Comparison of ENCODE assay signal across 29 mouse cellular contexts in genomic region chr15:3805430-3805829, GRCm38 (mm10).
A peak's percentile ranks its signal among the peaks of the same experiment; 100 is the strongest.
DNase-seq lines count a peak whose midpoint lies in the region; ATAC-seq and TF ChIP-seq lines count a peak whose summit lies in the region.
"Had no signal": no experiment of that assay in that cellular context is flagged by ENCODE, and none has a peak within 500 bp of the region (broad histone marks: within the 10 kb centered on the region; RNA-seq: fewer than 3 reads in every experiment).

No protein-coding gene starts in this region.

- no peak overlapping the region for H3K4me2 ChIP-seq in kidney, postnatal 0 days (ENCODE audit: low read length)
- H3K4me2 ChIP-seq: embryonic facial prominence, embryonic 12.5 days; forebrain, embryonic 15.5 days; heart, embryonic 13.5 days; intestine, embryonic 15.5 days; limb, embryonic 13.5 days; liver, embryonic 11.5 days; lung, embryonic 15.5 days; midbrain, embryonic 11.5 days; stomach, embryonic 15.5 days had no signal

- H3K9ac ChIP-seq in kidney, postnatal 0 days (ENCODE audit: low read depth, low read length): no peak overlapping the region
- H3K9ac ChIP-seq: embryonic facial prominence, embryonic 12.5 days; forebrain, embryonic 15.5 days; heart, embryonic 13.5 days; intestine, embryonic 15.5 days; limb, embryonic 13.5 days; lung, embryonic 15.5 days; stomach, embryonic 15.5 days had no signal

- H3K36me3 ChIP-seq in kidney, adult 2 months (ENCODE audit: control insufficient read depth, insufficient read depth, low read length): no peaks in the 10 kb centered on the region
- H3K36me3 ChIP-seq in kidney, postnatal 0 days (ENCODE audit: insufficient read depth, low read length): no peaks in the 10 kb centered on the region
- H3K36me3 ChIP-seq: embryonic facial prominence, embryonic 12.5 days; forebrain, embryonic 10.5 days; forebrain, embryonic 15.5 days; G1E; heart, embryonic 13.5 days; intestine, embryonic 15.5 days; limb, embryonic 13.5 days; lung, embryonic 15.5 days; stomach, embryonic 15.5 days had no signal

- no peak for TF ChIP-seq CTCF in kidney, adult 2 months (conservative IDR thresholded peaks at IDR 0.05; ENCODE audit: insufficient read depth, insufficient read length, low read depth, low read length)
- TF ChIP-seq CTCF in kidney, postnatal 0 days (IDR thresholded peaks at IDR 0.05; ENCODE audit: low read depth): no peak

- H3K4me3 ChIP-seq in kidney, adult 2 months (ENCODE audit: insufficient read depth, low read depth, low read length): no peak overlapping the region
- H3K4me3 ChIP-seq in kidney, postnatal 0 days (replicated peaks; ENCODE audit: low read depth, low read length): no peak overlapping the region
- H3K4me3 ChIP-seq: embryonic facial prominence, embryonic 12.5 days; forebrain, embryonic 10.5 days; forebrain, embryonic 15.5 days; gastrocnemius, adult 2 months; heart, embryonic 13.5 days; intestine, embryonic 15.5 days; limb, embryonic 13.5 days; lung, embryonic 15.5 days; stomach, embryonic 15.5 days had no signal

- H3K9me3 ChIP-seq in kidney, postnatal 0 days (replicated peaks; ENCODE audit: low read length): no peaks in the 10 kb centered on the region
- H3K9me3 ChIP-seq: embryonic facial prominence, embryonic 12.5 days; forebrain, embryonic 10.5 days; forebrain, embryonic 15.5 days; G1E; heart, embryonic 13.5 days; intestine, embryonic 15.5 days; limb, embryonic 13.5 days; lung, embryonic 15.5 days; stomach, embryonic 15.5 days had no signal

- H3K4me1 ChIP-seq in kidney, adult 2 months (ENCODE audit: control insufficient read depth, insufficient read depth, low read length): peaks cover 5% of the 10 kb centered on the region; the same call in 1 of the 2 replicates
- no peaks in the 10 kb centered on the region for H3K4me1 ChIP-seq in kidney, postnatal 0 days (replicated peaks; ENCODE audit: insufficient read depth, low read length)
- H3K4me1 ChIP-seq: embryonic facial prominence, embryonic 12.5 days; forebrain, embryonic 10.5 days; forebrain, embryonic 15.5 days; heart, embryonic 13.5 days; intestine, embryonic 15.5 days; limb, embryonic 13.5 days; lung, embryonic 15.5 days; stomach, embryonic 15.5 days had no signal

- WGBS in kidney, adult 2 months: 58% methylated on average over 2 of the region's 2 CpGs
- WGBS in kidney, postnatal 0 days: 85% methylated on average over 2 of the region's 2 CpGs

- intact Hi-C loops in heart, postnatal 10 days (cut with DNase I): no loop called here
- intact Hi-C loops in heart, postnatal 36 days (cut with DNase I): no loop called here

- no peaks in the 10 kb centered on the region for H3K27me3 ChIP-seq in kidney, adult 2 months (replicated peaks; ENCODE audit: control insufficient read depth, insufficient read depth, low read length)
- H3K27me3 ChIP-seq in kidney, postnatal 0 days (ENCODE audit: insufficient read depth, low read length): no peaks in the 10 kb centered on the region
- H3K27me3 ChIP-seq: embryonic facial prominence, embryonic 12.5 days; forebrain, embryonic 15.5 days; heart, embryonic 13.5 days; intestine, embryonic 15.5 days; limb, embryonic 13.5 days; lung, embryonic 15.5 days; Patski; stomach, embryonic 15.5 days had no signal

- ATAC-seq in kidney, postnatal 0 days (replicated peaks; ENCODE audit: low FRiP score, low read depth): no peak
- ATAC-seq: forebrain, embryonic 15.5 days; hindbrain, postnatal 0 days; intestine, embryonic 15.5 days; midbrain, embryonic 16.5 days; Patski had no signal

- DNase-seq in adrenal gland, adult 2 months: peak; percentile 4
- DNase-seq in adrenal gland, postnatal 25 days: no peak
- DNase-seq in kidney, adult 2 months: peak; percentile 49
- no peak for DNase-seq in kidney, postnatal 0 days (ENCODE audit: low spot score)
- peak; percentile 21 to 38 for DNase-seq in kidney, postnatal 4 days
- DNase-seq in frontal cortex, adult 2 months (ENCODE audit: extremely low spot score in 1 of 2, low spot score in 1 of 2): no peak
- no peak for DNase-seq in heart, postnatal 10 days
- no peak for DNase-seq in heart, postnatal 36 days
- DNase-seq: cerebellum, adult 8-10 months; cerebellum, postnatal 25 days; embryo, embryonic 11 days; gastrocnemius, adult 2 months; heart, postnatal 14 days; right cerebral cortex, postnatal 25 days; thymus, postnatal 36 days had no signal

- peak overlapping the region; percentile 39 for H3K27ac ChIP-seq in kidney, adult 2 months (ENCODE audit: insufficient read depth, low read depth, low read length)
- 0 out of 2 replicates have a peak overlapping the region, but pooled peaks have one; percentile 36 for H3K27ac ChIP-seq in kidney, postnatal 0 days
- H3K27ac ChIP-seq: embryonic facial prominence, embryonic 12.5 days; forebrain, embryonic 10.5 days; forebrain, embryonic 15.5 days; gastrocnemius, adult 2 months; heart, embryonic 13.5 days; hindbrain, postnatal 0 days; intestine, embryonic 15.5 days; limb, embryonic 13.5 days; lung, embryonic 15.5 days; stomach, embryonic 15.5 days had no signal

- TF ChIP-seq POLR2A in kidney, adult 2 months (IDR thresholded peaks at IDR 0.05; ENCODE audit: low read depth, low read length): no peak

Comparison
In these comparisons a context has a peak if more than half of its experiments do, and no peak if none do; other contexts are left out.
1. DNase-seq: peak in adrenal gland, adult 2 months (single experiment), kidney, adult 2 months (single experiment) and kidney, postnatal 4 days (2 of 2); none in adrenal gland, postnatal 25 days (single experiment), kidney, postnatal 0 days (single experiment), frontal cortex, adult 2 months (0 of 2), heart, postnatal 10 days (0 of 2) and heart, postnatal 36 days (0 of 2).